9 mouse cellular contexts compared by ENCODE assay signal in the genomic region with DNA sequence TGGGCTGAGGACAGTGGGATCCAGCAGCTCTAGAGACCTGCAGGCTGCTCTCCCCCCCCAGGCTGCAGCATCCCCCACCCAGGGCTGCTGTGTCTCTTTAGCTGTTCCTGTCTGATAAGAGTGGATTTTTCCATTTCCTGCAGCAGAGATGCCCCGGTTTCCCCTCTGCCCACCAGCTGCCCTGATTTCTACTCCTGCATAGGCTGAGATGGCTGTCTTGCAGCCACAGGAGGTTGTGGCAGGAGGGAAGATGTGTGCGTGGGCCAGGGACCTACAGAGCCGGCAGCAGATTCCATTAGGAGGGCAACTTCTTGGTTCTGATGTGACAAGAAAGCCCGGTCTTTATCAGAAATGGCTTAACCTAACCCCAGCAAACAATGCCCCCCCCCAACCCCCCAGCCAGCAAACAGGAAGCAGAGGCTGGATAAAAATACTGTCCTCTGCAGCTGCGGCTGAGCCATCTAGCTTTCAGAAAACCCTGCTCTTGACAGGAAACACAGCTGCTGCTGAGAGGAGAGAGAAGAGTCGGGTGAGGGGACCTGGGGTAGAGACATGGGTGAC. TPM values are rescaled to one million over a fixed set of nuclear protein-coding genes. Genes with fewer than 3 reads are reported as not detected.
DNase-seq lines count a peak whose midpoint lies in the region; ATAC-seq and TF ChIP-seq lines count a peak whose summit lies in the region.
"Had no signal": no experiment of that assay in that cellular context is flagged by ENCODE, and none has a peak within 500 bp of the region (broad histone marks: within the 10 kb centered on the region; RNA-seq: fewer than 3 reads in every experiment).

No protein-coding gene starts in this region.

- no peak overlapping the region for H3K4me2 ChIP-seq in forebrain, embryonic 14.5 days (ENCODE audit: low read length)
- H3K4me2 ChIP-seq: limb, embryonic 15.5 days had no signal

- no peak overlapping the region for H3K9ac ChIP-seq in forebrain, embryonic 14.5 days (ENCODE audit: low read length)
- H3K9ac ChIP-seq: limb, embryonic 15.5 days had no signal

- no peak for DNase-seq in forebrain, embryonic 10.5 days (ENCODE audit: extremely low spot score, low spot score)
- no peak for DNase-seq in forebrain, embryonic 14.5 days (ENCODE audit: low spot score)
- no peak for DNase-seq in left cerebral cortex, adult 2 months (ENCODE audit: extremely low spot score in 1 of 2, low spot score in 2 of 2)
- no peak for DNase-seq in left cerebral cortex, postnatal 10 days (ENCODE audit: extremely low spot score in 1 of 2, low spot score in 2 of 2)
- DNase-seq in gastrocnemius, postnatal 14 days: no peak

- no peaks in the 10 kb centered on the region for H3K36me3 ChIP-seq in forebrain, embryonic 10.5 days (replicated peaks)
- H3K36me3 ChIP-seq in forebrain, embryonic 14.5 days (ENCODE audit: control insufficient read depth, insufficient read depth, low read length): no peaks in the 10 kb centered on the region
- H3K36me3 ChIP-seq: limb, embryonic 15.5 days had no signal

- intact Hi-C loops in left cerebral cortex, adult 2 months (cut with DNase I): no loop called here
- intact Hi-C loops in left cerebral cortex, postnatal 10 days (cut with DNase I): no loop called here
- intact Hi-C loops in gastrocnemius, postnatal 14 days (cut with DNase I; ENCODE audit: low total_unique reads): no loop called here

- peaks cover 19% of the 10 kb centered on the region for H3K4me1 ChIP-seq in forebrain, embryonic 10.5 days
- no peaks in the 10 kb centered on the region for H3K4me1 ChIP-seq in forebrain, embryonic 14.5 days (ENCODE audit: control insufficient read depth, insufficient read depth, low read length)
- H3K4me1 ChIP-seq: limb, embryonic 15.5 days had no signal

- ATAC-seq in forebrain, embryonic 14.5 days: no peak
- ATAC-seq in hematopoietic stem cell, adult 5-6 weeks (replicated peaks in 1 of 2; ENCODE audit: insufficient read depth in 1 of 2, low FRiP score in 2 of 2, low TSS enrichment in 1 of 2, low read depth in 1 of 2, poor library complexity in 2 of 2, severe bottlenecking in 2 of 2): peak; percentile 58 to 63
- peak; percentile 51 for ATAC-seq in neutrophil, adult 5-6 weeks (ENCODE audit: extremely low read depth, insufficient number of reproducible peaks, low FRiP score, poor library complexity, severe bottlenecking)
- ATAC-seq in cerebellum, adult (ENCODE audit: insufficient number of reproducible peaks, low FRiP score, low TSS enrichment): no peak

- no peak for TF ChIP-seq CTCF in left cerebral cortex, adult 2 months (IDR thresholded peaks at IDR 0.05)

- peak overlapping the region; percentile 35 for H3K27ac ChIP-seq in forebrain, embryonic 10.5 days
- no peak overlapping the region for H3K27ac ChIP-seq in forebrain, embryonic 14.5 days (ENCODE audit: low read depth, low read length)
- peak overlapping the region; percentile 89 for H3K27ac ChIP-seq in left cerebral cortex, adult 2 months
- H3K27ac ChIP-seq: limb, embryonic 15.5 days had no signal

- no peaks in the 10 kb centered on the region for H3K9me3 ChIP-seq in forebrain, embryonic 10.5 days
- H3K9me3 ChIP-seq in forebrain, embryonic 14.5 days (replicated peaks; ENCODE audit: control insufficient read depth, low read length): no peaks in the 10 kb centered on the region
- H3K9me3 ChIP-seq: limb, embryonic 15.5 days had no signal

- H3K27me3 ChIP-seq in forebrain, embryonic 10.5 days (ENCODE audit: poor library complexity, severe bottlenecking): no peaks in the 10 kb centered on the region
- no peaks in the 10 kb centered on the region for H3K27me3 ChIP-seq in forebrain, embryonic 14.5 days (replicated peaks; ENCODE audit: control insufficient read depth, insufficient read depth, low read length)

- H3K4me3 ChIP-seq in forebrain, embryonic 10.5 days: no peak overlapping the region
- H3K4me3 ChIP-seq in forebrain, embryonic 14.5 days (ENCODE audit: low read depth, low read length): no peak overlapping the region
- no peak overlapping the region for H3K4me3 ChIP-seq in left cerebral cortex, adult 2 months
- H3K4me3 ChIP-seq: limb, embryonic 15.5 days had no signal

- WGBS in forebrain, embryonic 10.5 days: 70% methylated on average over 6 of the region's 6 CpGs
- WGBS in forebrain, embryonic 14.5 days: 66% methylated on average over 6 of the region's 6 CpGs

RNA-seq across cellular contexts. Expression of gene Fam83d, which starts 44.8 kb away (rescaled TPM):
- polyA plus RNA-seq in forebrain, embryonic 10.5 days (2016; fragmentation: Nextera tagmentation; extraction: Ambion mirVana): 49.1 and 49.8 TPM in 2 replicates
- 22.9 and 25.4 TPM in 2 replicates for polyA plus RNA-seq in forebrain, embryonic 14.5 days (2014; fragmentation: Nextera tagmentation; extraction: Ambion mirVana)
- 1 to 10 TPM; 1.2 to 1.6 TPM for total RNA-seq in left cerebral cortex, adult 2 months (2021)
- 1 to 10 TPM; 1.4 to 1.6 TPM for total RNA-seq in left cerebral cortex, postnatal 10 days (2021)
- total RNA-seq in hematopoietic stem cell, adult 5-6 weeks (2017): 3.5 and 6.6 TPM in 2 replicates
- 0.12 and 0.49 TPM in 2 replicates for total RNA-seq in neutrophil, adult 5-6 weeks (2017)
- total RNA-seq in gastrocnemius, postnatal 14 days (2021): 1 to 10 TPM; 2.5 to 3.7 TPM

RNA-seq across cellular contexts. Expression of gene Ppp1r16b, which starts 57.9 kb away (rescaled TPM):
- polyA plus RNA-seq in forebrain, embryonic 10.5 days (2016; fragmentation: Nextera tagmentation; extraction: Ambion mirVana): 2.2 and 2.3 TPM in 2 replicates
- 12.4 and 18.4 TPM in 2 replicates for polyA plus RNA-seq in forebrain, embryonic 14.5 days (2014; fragmentation: Nextera tagmentation; extraction: Ambion mirVana)
- total RNA-seq in left cerebral cortex, adult 2 months (2021): 100 to 1,000 TPM; 135 to 138 TPM
- total RNA-seq in left cerebral cortex, postnatal 10 days (2021): 10 to 100 TPM; 51.1 to 54.5 TPM
- 3.9 and 5.6 TPM in 2 replicates for total RNA-seq in hematopoietic stem cell, adult 5-6 weeks (2017)
- 51.2 and 52.0 TPM in 2 replicates for total RNA-seq in neutrophil, adult 5-6 weeks (2017)
- total RNA-seq in gastrocnemius, postnatal 14 days (2021): 1 to 10 TPM; 7.5 to 8.8 TPM

Comparison
In these comparisons a context has a peak if more than half of its experiments do, and no peak if none do; other contexts are left out.
1. ATAC-seq: peak in hematopoietic stem cell, adult 5-6 weeks (2 of 2) and neutrophil, adult 5-6 weeks (single experiment); none in forebrain, embryonic 14.5 days (single experiment) and cerebellum, adult (single experiment).